Mouse (Mus musculus) midbrain, postnatal 0 days (tissue): Measurements from ENCODE around the gene Fpgs. TPM values are rescaled to one million over a fixed set of nuclear protein-coding genes. Genes with fewer than 3 reads are reported as not detected.

Experiments
- ATAC-seq: fragments of 200-750 bp; cut with Nextera tagmentation; 2 replicates; pipeline ENCODE4 v1.8.0; 2017; ENCODE audit warnings: moderate number of reproducible peaks, mild to moderate bottlenecking, moderate TSS enrichment, moderate library complexity; ENCODE audit not compliant: low FRiP score
- DNase-seq: peaks from one replicate; pipeline ENCODE4 v3.0.0-alpha.2; 2015; ENCODE audit warnings: low spot score
- H3K27ac ChIP-seq: fragments of 300-500 bp; sonication (generic); 2 replicates; pipeline ENCODE4 v1.5.1; 2014; ENCODE audit warnings: low read depth, mild to moderate bottlenecking, low read length, mixed read lengths
- H3K27me3 ChIP-seq: fragments of 300-500 bp; sonication (generic); 2 replicates; pipeline ENCODE4 v1.6.1; 2014; ENCODE audit warnings: low read length, control low read depth, mixed read lengths; ENCODE audit not compliant: insufficient read depth
- H3K36me3 ChIP-seq: fragments of 300-500 bp; sonication (generic); 2 replicates; pipeline ENCODE4 v1.6.1; 2014; ENCODE audit warnings: low read length, control low read depth, mixed read lengths; ENCODE audit not compliant: insufficient read depth
- H3K4me1 ChIP-seq: fragments of 300-500 bp; sonication (generic); 2 replicates; pipeline ENCODE4 v1.6.1; 2014; ENCODE audit warnings: mild to moderate bottlenecking, control low read depth, antibody characterized with exemption, low read length, mixed read lengths; ENCODE audit not compliant: insufficient read depth
- H3K4me2 ChIP-seq: fragments of 300-500 bp; sonication (generic); 2 replicates; pipeline ENCODE4 v1.6.1; 2014; ENCODE audit warnings: low read depth, mild to moderate bottlenecking, low read length, mixed read lengths; ENCODE audit not compliant: poor library complexity, severe bottlenecking
- H3K4me3 ChIP-seq: fragments of 300-500 bp; sonication (generic); 2 replicates; pipeline ENCODE4 v1.5.1; 2014; ENCODE audit warnings: low read depth, mild to moderate bottlenecking, low read length, moderate library complexity
- H3K9ac ChIP-seq: fragments of 300-500 bp; sonication (generic); replicated peaks from 2 replicates; pipeline ENCODE4 v1.6.1; 2014; ENCODE audit warnings: mild to moderate bottlenecking, low read length, moderate library complexity, mixed read lengths; ENCODE audit not compliant: poor library complexity, severe bottlenecking
- H3K9me3 ChIP-seq: fragments of 300-500 bp; sonication (generic); 2 replicates; pipeline ENCODE4 v1.6.1; 2016; ENCODE audit warnings: low read length, control low read depth
- CTCF ChIP-seq: IDR thresholded peaks from 2 replicates; pipeline ENCODE4 v1.5.1; 2016; ENCODE audit warnings: antibody characterized with exemption, mild to moderate bottlenecking
- WGBS: fragments of 180-500 bp; shearing (Covaris S2); extraction: QIAGEN DNeasy Blood & Tissue Kit; methylation state at CpG from one replicate; pipeline ENCODE4 v1.1.7; 2014; 5-methylcytosine and 5-hydroxymethylcytosine counted together
- polyA plus RNA-seq: library from polyadenylated mRNA; unstranded; fragments of >200 nt; fragmentation: Nextera tagmentation; extraction: Ambion mirVana; gene quantifications from 2 replicates; pipeline ENCODE4 v1.2.1, GENCODE M21; 2015
- total RNA-seq: library from RNA; depleted of rRNA; stranded (reverse); fragments of >200 nt; gene quantifications from 2 replicates; pipeline ENCODE4 v1.2.3, GENCODE M21; 2014

Gene Fpgs
- total and polyA plus RNA-seq, 2 experiments from 2014 or later = 25.1 to 25.9 TPM

- Histone ChIP-seq H3K27ac (no peak overlapping the region; the same call in 1 of the 2 replicates), H3K9me3 (no peaks in the 10 kb centered on the region), H3K9ac (no peak overlapping the region), H3K4me2 (no peak overlapping the region), H3K27me3 (no peaks in the 10 kb centered on the region), H3K4me1 (no peaks in the 10 kb centered on the region), H3K36me3 (no peaks in the 10 kb centered on the region), H3K4me3 (no peak overlapping the region)
- TF ChIP-seq CTCF = no peak
- 80% methylated on average over 3 of the region's 3 CpGs for WGBS
- ATAC-seq = no peak
- no peak for DNase-seq
Measured at GRCm38 (mm10) chr2:32655394-32655744, 48.6 kb downstream of the Fpgs start.

- Histone ChIP-seq H3K4me2 (no peak overlapping the region), H3K27ac (no peak overlapping the region; the same call in 1 of the 2 replicates), H3K4me3 (no peak overlapping the region), H3K9ac (no peak overlapping the region), H3K36me3 (no peaks in the 10 kb centered on the region), H3K27me3 (no peaks in the 10 kb centered on the region), H3K4me1 (no peaks in the 10 kb centered on the region), H3K9me3 (no peaks in the 10 kb centered on the region)
- WGBS = 82% methylated on average over 14 of the region's 14 CpGs
- TF ChIP-seq CTCF = no peak
- no peak for ATAC-seq
- no peak for DNase-seq
Measured at GRCm38 (mm10) chr2:32654743-32655393, 49.1 kb downstream of the Fpgs start.

- DNase-seq (no peak), ATAC-seq (no peak)
- Histone ChIP-seq H3K9ac (no peak overlapping the region), H3K36me3 (no peaks in the 10 kb centered on the region), H3K9me3 (no peaks in the 10 kb centered on the region), H3K4me2 (no peak overlapping the region), H3K27ac (no peak overlapping the region), H3K4me1 (no peaks in the 10 kb centered on the region), H3K4me3 (no peak overlapping the region), H3K27me3 (no peaks in the 10 kb centered on the region)
- TF ChIP-seq CTCF = no peak
- WGBS = 63% methylated on average over 7 of the region's 7 CpGs
Measured at GRCm38 (mm10) chr2:32653764-32654163, 50.2 kb downstream of the Fpgs start.

GRCm38 (mm10) chr2:32647366-32647765 is 56.6 kb downstream of the Fpgs start:
- no peak for ATAC-seq
- 89% methylated on average over 7 of the region's 7 CpGs for WGBS
- H3K9me3 ChIP-seq = no peaks in the 10 kb centered on the region
- H3K4me2 ChIP-seq = no peak overlapping the region
- no peaks in the 10 kb centered on the region for H3K36me3 ChIP-seq
- no peak for TF ChIP-seq CTCF
- no peak overlapping the region for H3K9ac ChIP-seq
- H3K27me3 ChIP-seq = no peaks in the 10 kb centered on the region; the same call in 1 of the 2 replicates
- H3K27ac ChIP-seq = no peak overlapping the region
- H3K4me1 ChIP-seq = no peaks in the 10 kb centered on the region
- H3K4me3 ChIP-seq = peak overlapping the region; percentile 24
- no peak for DNase-seq

GRCm38 (mm10) chr2:32646379-32647056 is 57.4 kb downstream of the Fpgs start, which contains the start of gene Eng:
Eng (plus strand) TSS chr2:32646595.
- H3K4me1 ChIP-seq = no peaks in the 10 kb centered on the region
- DNase-seq (no peak), ATAC-seq (no peak)
- H3K36me3 ChIP-seq = no peaks in the 10 kb centered on the region
- H3K9me3 ChIP-seq = no peaks in the 10 kb centered on the region
- H3K9ac ChIP-seq = no peak within 1 kb of the TSS
- H3K27me3 ChIP-seq = no peaks in the 10 kb centered on the region; the same call in 1 of the 2 replicates
- no peak for TF ChIP-seq CTCF
- 59% methylated on average over 31 of the region's 31 CpGs for WGBS
- H3K27ac ChIP-seq = 0 out of 2 replicates have a peak within 1 kb of the TSS, but pooled peaks have one; percentile 32
- H3K4me2 ChIP-seq = no peak within 1 kb of the TSS; the same call in 1 of the 2 replicates
- H3K4me3 ChIP-seq = peak within 1 kb of the TSS; percentile 24

- Histone ChIP-seq H3K9me3 (no peaks in the 10 kb centered on the region), H3K4me1 (no peaks in the 10 kb centered on the region), H3K27me3 (no peaks in the 10 kb centered on the region; the same call in 1 of the 2 replicates), H3K36me3 (no peaks in the 10 kb centered on the region), H3K27ac (no peak overlapping the region), H3K4me3 (no peak overlapping the region), H3K4me2 (no peak overlapping the region), H3K9ac (no peak overlapping the region)
- DNase-seq = no peak
- ATAC-seq = no peak
- TF ChIP-seq CTCF = no peak
- 61% methylated on average over 3 of the region's 3 CpGs for WGBS
Measured at GRCm38 (mm10) chr2:32645647-32646046, 58.3 kb downstream of the Fpgs start.
